Mouse (Mus musculus) ovary, adult 18-20 months (tissue): ENCODE data around the gene Xpnpep1.
A peak's percentile ranks its signal among the peaks of the same experiment; 100 is the strongest.

Experiments used
- DNase-seq: peaks from one replicate; pipeline ENCODE4 v3.0.0; 2022; ENCODE audit warnings: low spot score, mixed read lengths

The Xpnpep1 gene

GRCm38 (mm10) chr19:52992880-52993440 lies 47.1 kb downstream of the Xpnpep1 start:
- DNase-seq, result no peak

DNA sequence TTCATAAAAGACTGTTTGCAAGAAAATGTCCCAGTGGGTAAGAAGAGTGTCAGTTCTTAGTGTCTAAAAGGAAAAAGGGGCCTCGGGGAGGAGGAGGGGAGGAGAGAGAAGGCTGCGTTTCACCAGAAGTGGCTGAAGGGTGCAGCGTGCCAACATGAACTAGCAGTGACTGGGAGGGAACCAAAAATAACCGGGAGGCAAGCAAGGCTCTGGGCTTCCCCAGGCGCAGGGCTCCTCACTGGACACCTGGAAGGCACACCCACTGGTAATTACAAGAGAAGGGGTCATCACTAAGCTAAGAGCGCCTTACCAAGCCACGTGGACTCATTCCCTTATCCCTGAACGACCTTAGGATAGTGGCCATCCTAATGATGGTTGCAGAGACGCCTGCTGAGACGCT lies 48.1 kb downstream of the Xpnpep1 start:
- no peak for DNase-seq

GRCm38 (mm10) chr19:52979020-52979711 lies 60.8 kb downstream of the Xpnpep1 start:
- no peak for DNase-seq

GRCm38 (mm10) chr19:52975564-52976185 lies 64.3 kb downstream of the Xpnpep1 start:
- no peak for DNase-seq

DNA sequence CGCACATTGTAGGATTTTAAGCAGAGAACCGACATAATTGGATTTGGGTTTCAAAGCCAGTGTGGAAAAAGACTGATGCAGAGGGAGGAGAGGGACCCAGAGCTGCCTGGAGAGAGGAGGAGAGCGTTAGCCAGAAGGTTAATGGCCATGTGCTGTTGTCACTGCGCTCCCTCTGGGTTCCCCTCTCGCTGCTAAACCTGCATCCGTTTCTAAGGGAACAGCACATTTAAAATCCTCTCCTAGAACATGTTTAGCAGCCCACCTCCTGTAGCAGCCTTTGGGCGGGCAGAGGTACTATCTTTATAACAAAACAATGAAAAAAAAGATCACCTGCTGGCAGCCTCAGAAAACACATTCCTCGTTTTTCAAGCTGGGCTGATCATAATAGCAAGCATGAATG lies 73.7 kb downstream of the Xpnpep1 start:
- no peak for DNase-seq

GRCm38 (mm10) chr19:52962745-52963144 lies 77.3 kb downstream of the Xpnpep1 start:
- no peak for DNase-seq

- peak; percentile 4 for DNase-seq
Measured at GRCm38 (mm10) chr19:52922678-52923495, 117.1 kb downstream of the Xpnpep1 start.

GRCm38 (mm10) chr19:52904182-52904581 lies 135.8 kb downstream of the Xpnpep1 start:
- no peak for DNase-seq

GRCm38 (mm10) chr19:52891807-52892442 lies 148.1 kb downstream of the Xpnpep1 start:
- DNase-seq, result no peak
